Mouse (Mus musculus) stomach, postnatal 0 days (tissue): Measurements from ENCODE around the gene Mboat2. TPM values are rescaled to one million over a fixed set of nuclear protein-coding genes. Genes with fewer than 3 reads are reported as not detected.

ENCODE experiments used
- ATAC-seq: fragments of 200-750 bp; cut with Nextera tagmentation; 2 replicates; pipeline ENCODE4 v1.8.0; 2017; ENCODE audit not compliant: low FRiP score, low TSS enrichment
- DNase-seq: peaks from one replicate; pipeline ENCODE4 v3.0.0-alpha.2; 2016; ENCODE audit warnings: low spot score
- H3K27ac ChIP-seq: fragments of 300-500 bp; sonication (generic); replicated peaks from 2 replicates; pipeline ENCODE4 v1.5.1; 2014; ENCODE audit warnings: mild to moderate bottlenecking, control low read depth
- H3K27me3 ChIP-seq: fragments of 300-500 bp; sonication (generic); 2 replicates; pipeline ENCODE4 v1.6.1; 2014; ENCODE audit warnings: low read length; ENCODE audit not compliant: control insufficient read depth, insufficient read depth
- H3K36me3 ChIP-seq: fragments of 300-500 bp; sonication (generic); 2 replicates; pipeline ENCODE4 v1.6.1; 2014; ENCODE audit warnings: low read length, mixed read lengths; ENCODE audit not compliant: control insufficient read depth, insufficient read depth
- H3K4me1 ChIP-seq: fragments of 300-500 bp; sonication (generic); replicated peaks from 2 replicates; pipeline ENCODE4 v1.6.1; 2014; ENCODE audit warnings: antibody characterized with exemption; ENCODE audit not compliant: control insufficient read depth, insufficient read depth
- H3K4me2 ChIP-seq: fragments of 300-500 bp; sonication (generic); replicated peaks from 2 replicates; pipeline ENCODE4 v1.6.1; 2014; ENCODE audit warnings: low read depth, mild to moderate bottlenecking, control low read depth, moderate library complexity
- H3K4me3 ChIP-seq: fragments of 300-500 bp; sonication (generic); 2 replicates; pipeline ENCODE4 v1.5.1; 2014; ENCODE audit warnings: low read depth, low read length, control low read depth
- H3K9ac ChIP-seq: fragments of 300-500 bp; sonication (generic); 2 replicates; pipeline ENCODE4 v1.6.1; 2014; ENCODE audit warnings: mild to moderate bottlenecking, low read length, control low read depth, mixed read lengths
- H3K9me3 ChIP-seq: fragments of 300-500 bp; sonication (generic); 2 replicates; pipeline ENCODE4 v1.6.1; 2016; ENCODE audit warnings: low read length; ENCODE audit not compliant: control insufficient read depth
- CTCF ChIP-seq: IDR thresholded peaks from 2 replicates; pipeline ENCODE4 v1.5.1; 2016; ENCODE audit warnings: antibody characterized with exemption, low read depth, mild to moderate bottlenecking, moderate library complexity
- EP300 ChIP-seq: optimal IDR thresholded peaks from 2 replicates; pipeline ENCODE3; 2016; ENCODE audit warnings: antibody characterized with exemption
- WGBS: fragments of 180-500 bp; shearing (Covaris S2); extraction: QIAGEN DNeasy Blood & Tissue Kit; methylation state at CpG from one replicate; pipeline ENCODE4 v1.1.7; 2014; 5-methylcytosine and 5-hydroxymethylcytosine counted together
- polyA plus RNA-seq: library from polyadenylated mRNA; unstranded; fragments of >200 nt; fragmentation: Nextera tagmentation; extraction: Ambion mirVana; gene quantifications from 2 replicates; pipeline ENCODE4 v1.2.1, GENCODE M21; 2015

The Mboat2 gene
- polyA plus RNA-seq, 1 experiment from 2014 or later, result 96.2 TPM

DNA sequence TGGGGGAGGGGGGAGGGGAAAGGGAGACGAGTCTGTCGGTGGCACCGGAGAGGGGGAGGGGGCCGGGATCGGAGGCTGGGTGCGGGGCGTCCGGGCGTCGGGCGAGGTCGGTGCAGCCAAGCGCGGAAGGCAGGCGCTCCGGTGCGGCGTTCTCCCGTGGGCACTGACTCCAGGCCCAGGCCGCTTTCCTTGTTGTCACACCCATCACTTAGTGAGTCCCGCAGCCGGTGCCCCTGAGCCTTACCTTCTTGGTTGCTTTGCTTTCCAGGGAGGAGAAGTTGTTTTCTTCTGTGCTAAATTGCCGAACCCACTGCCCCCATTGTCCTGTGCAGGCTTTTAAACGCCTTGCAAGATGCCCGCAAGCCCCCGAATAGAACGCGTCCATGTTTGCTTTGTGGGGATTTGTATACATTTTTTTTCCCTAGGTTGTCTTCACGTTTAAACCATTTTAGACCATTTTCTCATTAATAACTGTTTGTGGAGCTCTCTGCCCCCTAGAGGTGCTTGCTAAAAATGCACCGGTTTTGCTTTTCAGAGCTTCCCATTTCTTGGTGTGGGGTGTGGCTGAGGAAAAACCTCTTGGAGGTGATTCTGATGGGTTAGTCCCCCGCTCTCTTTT is 144.5 kb downstream of the Mboat2 start:
- TF ChIP-seq CTCF, result peak; percentile 80
- no peak for TF ChIP-seq EP300
- H3K27ac ChIP-seq, result peak overlapping the region; percentile 93
- H3K9me3 ChIP-seq, result no peaks in the 10 kb centered on the region
- no peaks in the 10 kb centered on the region for H3K27me3 ChIP-seq
- 0 out of 2 replicates have a peak, but pooled peaks cover 2% of the 10 kb centered on the region for H3K4me1 ChIP-seq
- DNase-seq, result peak; percentile 66
- H3K4me2 ChIP-seq, result peak overlapping the region; percentile 71
- peak overlapping the region; percentile 87 for H3K4me3 ChIP-seq
- H3K36me3 ChIP-seq, result no peaks in the 10 kb centered on the region
- 1% methylated on average over 30 of the region's 31 CpGs for WGBS
- peak overlapping the region; percentile 73 for H3K9ac ChIP-seq
- ATAC-seq, result peak; percentile 27

DNA sequence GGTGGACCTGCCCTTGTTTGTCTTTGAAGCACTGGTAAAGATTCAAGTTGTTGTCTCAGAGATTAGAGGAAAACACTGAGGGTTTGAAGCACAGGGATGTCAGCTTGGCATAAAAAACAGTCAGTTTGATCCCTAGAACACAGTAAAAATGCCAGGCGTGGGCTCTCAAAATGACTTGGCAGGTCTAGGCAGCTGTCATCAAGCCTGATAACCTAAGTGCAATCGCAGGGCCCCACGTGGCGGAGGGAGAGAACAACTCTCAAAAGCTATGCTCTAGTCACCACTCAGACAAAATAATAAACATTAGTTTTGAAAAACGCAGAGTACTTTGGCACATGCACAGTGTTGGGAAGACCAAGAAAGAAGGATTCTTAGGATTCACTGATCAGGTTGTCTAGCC is 154.5 kb downstream of the Mboat2 start:
- no peak for ATAC-seq
- no peak for TF ChIP-seq EP300
- TF ChIP-seq CTCF, result no peak
- WGBS, result 70% methylated on average over 5 of the region's 5 CpGs

DNA sequence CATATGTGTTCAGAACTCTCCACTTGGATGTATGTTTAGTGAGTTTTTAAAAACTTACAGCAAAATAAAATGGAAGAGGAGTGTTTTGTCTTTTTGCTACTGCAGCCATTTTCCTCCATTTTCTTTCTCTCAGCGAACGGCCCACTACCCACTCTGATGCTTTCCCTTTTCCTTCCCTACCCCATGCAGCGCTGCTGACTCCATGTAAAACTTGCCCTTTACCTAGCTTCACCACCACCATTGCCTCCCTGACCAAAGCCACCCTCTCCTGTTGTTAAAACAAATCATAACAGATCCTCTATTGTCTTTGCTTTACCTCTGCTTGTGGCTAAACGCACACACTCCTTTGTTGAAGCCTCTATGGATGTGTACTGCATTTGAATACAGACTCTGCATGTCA is 164.7 kb downstream of the Mboat2 start:
- TF ChIP-seq EP300 (no peak), CTCF (no peak)
- peaks cover 41% of the 10 kb centered on the region for H3K36me3 ChIP-seq
- H3K4me3 ChIP-seq, result no peak overlapping the region
- no peaks in the 10 kb centered on the region for H3K9me3 ChIP-seq
- no peak overlapping the region for H3K4me2 ChIP-seq
- H3K9ac ChIP-seq, result no peak overlapping the region
- WGBS, result 91% methylated on average over 4 of the region's 4 CpGs
- DNase-seq (no peak), ATAC-seq (no peak)
- H3K27me3 ChIP-seq, result no peaks in the 10 kb centered on the region
- H3K4me1 ChIP-seq, result no peaks in the 10 kb centered on the region
- H3K27ac ChIP-seq, result no peak overlapping the region

More for the DNA sequence above, 154.5 kb downstream of the Mboat2 start:
- no peaks in the 10 kb centered on the region for H3K4me1 ChIP-seq
- H3K9me3 ChIP-seq, result no peaks in the 10 kb centered on the region
- no peak overlapping the region for H3K9ac ChIP-seq
- H3K4me2 ChIP-seq, result no peak overlapping the region
- H3K4me3 ChIP-seq, result no peak overlapping the region
- peaks cover 5% of the 10 kb centered on the region; the same call in 1 of the 2 replicates for H3K36me3 ChIP-seq
- no peaks in the 10 kb centered on the region for H3K27me3 ChIP-seq
- H3K27ac ChIP-seq, result no peak overlapping the region
- peak; percentile 11 for DNase-seq

DNA sequence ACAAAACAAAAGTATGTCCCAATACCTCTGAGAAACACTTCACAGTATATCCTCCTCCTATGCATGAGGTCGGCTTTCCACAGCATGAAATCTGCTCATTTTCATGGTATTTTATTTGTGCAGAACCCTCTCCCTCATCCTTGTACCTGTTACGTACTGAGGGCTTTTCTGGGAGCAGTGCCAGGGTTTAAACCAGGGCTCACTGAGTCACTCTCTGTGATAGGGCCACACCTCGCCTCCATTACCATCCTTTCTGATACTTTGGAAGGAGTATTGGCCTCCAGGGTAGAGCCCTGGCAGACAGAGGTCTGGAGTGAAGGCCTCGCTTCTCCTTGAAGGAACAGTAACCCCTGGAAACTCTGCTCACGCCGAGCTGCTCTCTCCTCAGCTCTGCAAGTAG is 174.7 kb downstream of the Mboat2 start:
- WGBS, result 55% methylated on average over 6 of the region's 6 CpGs

DNA sequence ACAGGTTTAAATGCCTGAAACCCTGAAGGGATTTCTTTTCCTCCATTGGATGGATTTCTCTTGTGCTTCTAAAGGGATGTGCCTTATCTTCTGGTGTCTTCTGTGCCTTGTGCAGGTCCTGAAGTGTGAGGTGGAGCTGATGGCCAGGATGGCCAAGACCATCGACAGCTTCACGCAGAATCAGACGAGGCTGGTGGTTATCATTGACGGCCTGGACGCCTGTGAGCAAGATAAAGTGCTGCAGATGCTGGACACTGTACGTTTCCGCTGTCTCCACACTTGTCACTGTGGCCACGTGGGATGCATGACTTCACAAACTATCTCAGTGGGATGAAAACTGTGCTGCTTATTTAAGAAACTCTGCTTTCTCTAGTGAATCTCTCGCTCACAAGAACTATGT is 179.3 kb downstream of the Mboat2 start:
- H3K36me3 ChIP-seq, result peaks cover 24% of the 10 kb centered on the region
- H3K4me2 ChIP-seq, result no peak overlapping the region
- ATAC-seq, result no peak
- TF ChIP-seq EP300, result no peak
- no peak for TF ChIP-seq CTCF
- no peaks in the 10 kb centered on the region for H3K9me3 ChIP-seq
- no peaks in the 10 kb centered on the region for H3K27me3 ChIP-seq
- no peak overlapping the region for H3K9ac ChIP-seq
- H3K27ac ChIP-seq, result no peak overlapping the region
- no peaks in the 10 kb centered on the region for H3K4me1 ChIP-seq
- 86% methylated on average over 9 of the region's 9 CpGs for WGBS
- no peak overlapping the region for H3K4me3 ChIP-seq
- no peak for DNase-seq

More for the DNA sequence above, 174.7 kb downstream of the Mboat2 start:
- Histone ChIP-seq H3K4me2 (no peak overlapping the region), H3K27me3 (no peaks in the 10 kb centered on the region), H3K36me3 (peaks cover 39% of the 10 kb centered on the region), H3K4me1 (no peaks in the 10 kb centered on the region), H3K9me3 (no peaks in the 10 kb centered on the region), H3K9ac (no peak overlapping the region), H3K27ac (no peak overlapping the region), H3K4me3 (no peak overlapping the region)
- DNase-seq (peak; percentile 27), ATAC-seq (peak; percentile 65; the same call in 1 of the 2 replicates)
- TF ChIP-seq CTCF, result no peak
- TF ChIP-seq EP300, result no peak

DNA sequence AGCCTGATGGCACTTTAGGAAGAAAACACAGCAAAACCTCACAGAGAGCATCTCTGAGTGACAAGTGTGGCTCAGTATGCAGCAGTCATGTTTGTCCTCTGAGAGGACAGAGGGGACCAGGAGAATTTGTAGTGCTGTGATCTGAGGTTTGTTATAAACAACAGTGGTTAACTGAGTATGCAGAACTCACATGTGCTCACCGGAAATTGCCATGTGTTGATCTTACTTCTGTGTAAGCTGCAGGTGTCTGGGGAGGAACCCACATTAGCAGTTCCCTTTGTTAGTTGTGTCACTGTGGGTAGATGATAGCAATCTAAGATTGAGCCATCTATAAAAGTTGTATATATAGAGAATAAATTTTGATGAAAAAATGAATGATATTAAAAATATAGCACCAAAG is 179.7 kb downstream of the Mboat2 start:
- H3K4me2 ChIP-seq, result no peak overlapping the region
- WGBS, result 80% methylated on average over 1 of the region's 1 CpGs
- H3K9ac ChIP-seq, result no peak overlapping the region
- no peaks in the 10 kb centered on the region for H3K4me1 ChIP-seq
- no peaks in the 10 kb centered on the region for H3K9me3 ChIP-seq
- H3K27me3 ChIP-seq, result no peaks in the 10 kb centered on the region
- no peak overlapping the region for H3K27ac ChIP-seq
- no peak for ATAC-seq
- peaks cover 26% of the 10 kb centered on the region for H3K36me3 ChIP-seq
- no peak for DNase-seq
- TF ChIP-seq EP300 (no peak), CTCF (no peak)
- no peak overlapping the region for H3K4me3 ChIP-seq
